Mouse (Mus musculus) MEL (cell line): ENCODE measurements around the gene Mylk. TPM values are rescaled to one million over a fixed set of nuclear protein-coding genes. Genes with fewer than 3 reads are reported as not detected.

Experiments
- DNase-seq: peaks from one replicate; pipeline ENCODE4 v3.0.0; 2011; ENCODE audit warnings: low read depth, low spot score
- H3K27ac ChIP-seq: 2 replicates; pipeline ENCODE4 v1.5.1; 2012; ENCODE audit warnings: low read depth, mild to moderate bottlenecking, control low read depth, low read length, moderate library complexity; ENCODE audit not compliant: control insufficient read depth
- H3K27me3 ChIP-seq, 2 experiments: fragments of 150-350 bp in 1 of 2; sonication (generic) in 1 of 2; 2 replicates each; pipeline ENCODE4 v1.6.1; 2012; ENCODE audit warnings: low read length in 2 of 2, mild to moderate bottlenecking in 2 of 2, improper control_type of control experiment in 1 of 2, moderate library complexity in 1 of 2; ENCODE audit not compliant: insufficient read depth in 2 of 2, control insufficient read depth in 1 of 2
- H3K36me3 ChIP-seq, 2 experiments: 2 replicates each; pipeline ENCODE4 v1.6.1; 2012 to 2014; ENCODE audit warnings: low read length in 2 of 2, improper control_type of control experiment in 1 of 2, inconsistent platforms in 1 of 2, mild to moderate bottlenecking in 1 of 2; ENCODE audit not compliant: insufficient read depth in 2 of 2, control insufficient read depth in 1 of 2
- H3K4me1 ChIP-seq, 2 experiments: fragments of 150-350 bp in 1 of 2; sonication (generic) in 1 of 2; 2 replicates each; pipeline ENCODE4 v1.6.1; 2012; ENCODE audit warnings: low read length in 2 of 2, improper control_type of control experiment in 1 of 2, mild to moderate bottlenecking in 1 of 2; ENCODE audit not compliant: insufficient read depth in 2 of 2, control insufficient read depth in 1 of 2
- H3K4me3 ChIP-seq, 2 experiments: fragments of 150-350 bp in 1 of 2; sonication (generic) in 1 of 2; 2 replicates each; pipeline ENCODE4 v1.5.1; 2012; ENCODE audit warnings: low read depth in 2 of 2, low read length in 2 of 2, mild to moderate bottlenecking in 2 of 2, moderate library complexity in 2 of 2, control low read depth in 1 of 2, improper control_type of control experiment in 1 of 2; ENCODE audit not compliant: control insufficient read depth in 1 of 2, insufficient read depth in 1 of 2
- H3K79me2 ChIP-seq: 2 replicates; pipeline ENCODE4 v1.6.1; 2012; ENCODE audit warnings: mild to moderate bottlenecking, low read length, moderate library complexity; ENCODE audit not compliant: control insufficient read depth, poor library complexity, insufficient read depth
- H3K9ac ChIP-seq: 2 replicates; pipeline ENCODE4 v1.6.1; 2012; ENCODE audit warnings: low read depth, mild to moderate bottlenecking, control low read depth, low read length, moderate library complexity; ENCODE audit not compliant: control insufficient read depth, poor library complexity, severe bottlenecking
- H3K9me3 ChIP-seq: fragments of 150-350 bp; sonication (generic); replicated peaks from 2 replicates; pipeline ENCODE4 v1.6.1; 2012; ENCODE audit warnings: mild to moderate bottlenecking, low read length, improper control_type of control experiment, moderate library complexity; ENCODE audit not compliant: insufficient read depth
- BHLHE40 ChIP-seq: IDR thresholded peaks from 2 replicates; pipeline ENCODE4 v1.6.1; 2012; ENCODE audit warnings: low read depth, mild to moderate bottlenecking, inconsistent platforms, low read length, improper control_type of control experiment, borderline replicate concordance
- CHD1 ChIP-seq: IDR thresholded peaks from 2 replicates; pipeline ENCODE4 v1.6.1; 2012; ENCODE audit warnings: low read depth, mild to moderate bottlenecking, inconsistent platforms, low read length, improper control_type of control experiment
- CHD2 ChIP-seq: IDR thresholded peaks from 2 replicates; pipeline ENCODE4 v1.6.1; 2011; ENCODE audit warnings: low read length, improper control_type of control experiment
- E2F4 ChIP-seq: IDR thresholded peaks from 2 replicates; pipeline ENCODE4 v1.6.1; 2011; ENCODE audit warnings: low read depth, low read length, improper control_type of control experiment, borderline replicate concordance
- ETS1 ChIP-seq: IDR thresholded peaks from 2 replicates; pipeline ENCODE4 v1.6.1; 2012; ENCODE audit warnings: low read depth, mild to moderate bottlenecking, inconsistent platforms, low read length, improper control_type of control experiment, moderate library complexity
- GATA1 ChIP-seq: IDR thresholded peaks from 2 replicates; pipeline ENCODE4 v1.6.1; 2011; ENCODE audit warnings: low read depth, low read length, improper control_type of control experiment
- KAT2A ChIP-seq: conservative IDR thresholded peaks from 2 replicates; pipeline ENCODE4 v1.6.1; 2012; ENCODE audit warnings: low read depth, low read length, improper control_type of control experiment, inconsistent platforms
- MAFK ChIP-seq: IDR thresholded peaks from 2 replicates; pipeline ENCODE4 v1.6.1; 2011; ENCODE audit warnings: low read depth, mild to moderate bottlenecking, low read length, improper control_type of control experiment, borderline replicate concordance
- MAX ChIP-seq: IDR thresholded peaks from 2 replicates; pipeline ENCODE4 v1.6.1; 2011; ENCODE audit warnings: low read length, improper control_type of control experiment
- MAZ ChIP-seq: IDR thresholded peaks from 2 replicates; pipeline ENCODE4 v1.6.1; 2012; ENCODE audit warnings: low read depth, mild to moderate bottlenecking, inconsistent platforms, low read length, improper control_type of control experiment
- MXI1 ChIP-seq: IDR thresholded peaks from 2 replicates; pipeline ENCODE4 v1.6.1; 2011; ENCODE audit warnings: mild to moderate bottlenecking, low read depth, low read length, improper control_type of control experiment
- NELFE ChIP-seq: IDR thresholded peaks from 2 replicates; pipeline ENCODE4 v1.6.1; 2011; ENCODE audit warnings: low read depth, low read length, improper control_type of control experiment
- POLR2AphosphoS2 ChIP-seq: IDR thresholded peaks from 2 replicates; pipeline ENCODE4 v1.6.1; 2011; ENCODE audit warnings: low read length, improper control_type of control experiment
- POLR2AphosphoS5 ChIP-seq: IDR thresholded peaks from 2 replicates; pipeline ENCODE4 v1.6.1; 2012; ENCODE audit warnings: low read depth, borderline replicate concordance, mild to moderate bottlenecking, inconsistent platforms, low read length, moderate library complexity, mixed read lengths
- RAD21 ChIP-seq: IDR thresholded peaks from 2 replicates; pipeline ENCODE4 v1.6.1; 2011; ENCODE audit warnings: mild to moderate bottlenecking, low read depth, low read length, improper control_type of control experiment
- RCOR1 ChIP-seq: IDR thresholded peaks from 2 replicates; pipeline ENCODE4 v1.6.1; 2012; ENCODE audit warnings: low read depth, mild to moderate bottlenecking, inconsistent platforms, low read length, improper control_type of control experiment
- SIN3A ChIP-seq: IDR thresholded peaks from 2 replicates; pipeline ENCODE4 v1.6.1; 2012; ENCODE audit warnings: low read length, improper control_type of control experiment, inconsistent platforms
- SMC3 ChIP-seq: IDR thresholded peaks from 2 replicates; pipeline ENCODE4 v1.6.1; 2011; ENCODE audit warnings: low read depth, low read length, improper control_type of control experiment
- TAL1 ChIP-seq: IDR thresholded peaks from 2 replicates; pipeline ENCODE4 v1.6.1; 2012; ENCODE audit warnings: mild to moderate bottlenecking, inconsistent platforms, low read length, moderate library complexity, mixed read lengths
- TBP ChIP-seq: IDR thresholded peaks from 2 replicates; pipeline ENCODE4 v1.8.0; 2011; ENCODE audit warnings: low read depth, low read length, improper control_type of control experiment
- UBTF ChIP-seq: IDR thresholded peaks from 2 replicates; pipeline ENCODE4 v1.6.1; 2012; ENCODE audit warnings: low read depth, mild to moderate bottlenecking, inconsistent platforms, low read length, improper control_type of control experiment, moderate library complexity, borderline replicate concordance; ENCODE audit not compliant: insufficient read depth
- ZC3H11A ChIP-seq: IDR thresholded peaks from 2 replicates; pipeline ENCODE4 v1.6.1; 2012; ENCODE audit warnings: low read depth, mild to moderate bottlenecking, inconsistent platforms, low read length, improper control_type of control experiment
- ZNF384 ChIP-seq: IDR thresholded peaks from 2 replicates; pipeline ENCODE4 v1.6.1; 2012; ENCODE audit warnings: low read depth, mild to moderate bottlenecking, inconsistent platforms, low read length, improper control_type of control experiment
- polyA plus RNA-seq, 2 experiments: library from polyadenylated mRNA; stranded (reverse) in 1 of 2; unstranded in 1 of 2; fragments of >175 nt in 1 of 2; fragments of >200 nt in 1 of 2; gene quantifications; 2 replicates each; pipeline versions ENCODE4 v1.2.1 to v1.2.4; 2012; ENCODE audit warnings: low replicate concordance in 2 of 2, low read depth in 1 of 2; ENCODE audit not compliant: insufficient read length in 2 of 2, insufficient read depth in 1 of 2, missing spikeins in 1 of 2
- total RNA-seq: library from RNA; depleted of rRNA; stranded (reverse); fragments of 300-350 nt; gene quantifications from 2 replicates; pipeline ENCODE4 v1.2.3, GENCODE M21; 2012

The Mylk gene
- total and polyA plus RNA-seq, 3 experiments: not detected

DNA sequence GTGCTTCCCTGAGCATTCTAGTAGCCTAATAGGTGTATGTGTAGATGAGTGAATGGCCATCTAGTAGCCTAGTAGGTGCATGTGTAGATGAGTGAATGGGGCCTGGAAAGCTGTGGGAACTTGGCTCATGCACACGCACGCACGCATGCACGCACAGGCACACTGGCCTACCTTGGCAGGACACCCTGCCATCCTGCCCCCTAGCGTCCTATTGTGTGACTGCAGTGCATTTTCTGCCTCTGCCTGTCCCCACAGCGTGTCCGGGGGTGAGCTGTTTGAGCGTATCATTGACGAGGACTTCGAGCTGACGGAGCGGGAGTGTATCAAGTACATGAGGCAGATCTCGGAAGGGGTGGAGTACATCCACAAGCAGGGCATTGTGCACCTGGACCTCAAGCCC, 231.6 kb downstream of the Mylk start:
- no peaks in the 10 kb centered on the region for H3K79me2 ChIP-seq
- no peak overlapping the region for H3K4me3 ChIP-seq
- H3K27me3 ChIP-seq: no peaks in the 10 kb centered on the region
- H3K27ac ChIP-seq: no peak overlapping the region
- no peaks in the 10 kb centered on the region for H3K9me3 ChIP-seq
- no peaks in the 10 kb centered on the region for H3K36me3 ChIP-seq
- TF ChIP-seq MXI1 (no peak), KAT2A (no peak), MAX (no peak), MAFK (no peak), POLR2AphosphoS2 (no peak), SIN3A (no peak)
- TF ChIP-seq, all 39 proteins: peak for 0
- Histone ChIP-seq H3K4me1 (no peaks in the 10 kb centered on the region), H3K9ac (no peak overlapping the region)
- DNase-seq: no peak

DNA sequence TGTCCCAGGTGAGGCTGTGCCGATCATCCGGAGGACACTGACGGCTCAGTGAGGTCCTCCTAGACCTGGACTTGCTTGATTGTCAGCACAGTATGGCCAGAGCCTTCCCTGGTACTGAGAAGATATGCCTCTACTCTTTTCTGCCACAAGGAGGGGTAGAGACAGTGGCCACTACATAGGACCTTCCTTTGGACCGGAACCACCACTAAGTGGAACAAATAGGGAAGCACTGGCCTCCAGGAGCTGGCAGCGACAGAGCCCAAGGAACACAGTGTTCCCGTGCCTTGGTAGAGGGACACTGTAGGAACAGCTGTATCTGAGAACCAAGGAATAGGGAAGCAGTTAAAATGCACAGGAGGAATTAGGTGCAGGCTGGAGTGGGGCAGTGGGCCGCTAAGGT, 233.0 kb downstream of the Mylk start:
- no peak for DNase-seq
- H3K4me3 ChIP-seq: no peak overlapping the region
- H3K9me3 ChIP-seq: no peaks in the 10 kb centered on the region
- no peaks in the 10 kb centered on the region for H3K4me1 ChIP-seq
- H3K9ac ChIP-seq: no peak overlapping the region
- H3K27me3 ChIP-seq: no peaks in the 10 kb centered on the region
- TF ChIP-seq GATA1 (no peak), BHLHE40 (no peak), MAFK (no peak), TBP (no peak), POLR2AphosphoS2 (no peak)
- H3K36me3 ChIP-seq: no peaks in the 10 kb centered on the region
- no peak overlapping the region for H3K27ac ChIP-seq
- H3K79me2 ChIP-seq: no peaks in the 10 kb centered on the region

DNA sequence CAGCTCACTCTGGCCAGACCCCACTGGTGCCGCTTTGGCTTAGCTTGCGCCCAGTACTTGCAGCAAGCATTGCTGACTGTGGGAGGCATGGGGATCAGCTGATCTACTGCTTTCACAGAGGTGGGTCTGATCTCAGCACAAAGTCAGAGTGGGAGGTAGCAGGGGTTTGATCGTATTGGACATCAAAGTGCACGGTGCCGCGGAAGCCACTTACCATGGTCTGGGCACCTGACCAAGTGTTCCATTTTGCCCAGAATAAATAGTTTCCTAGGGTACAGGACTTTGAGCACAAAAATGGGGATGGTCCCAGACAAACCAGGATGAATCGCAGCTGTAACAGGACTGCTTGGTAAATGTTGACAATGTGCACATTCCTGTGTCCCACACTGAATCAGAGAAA, 236.0 kb downstream of the Mylk start:
- Histone ChIP-seq H3K27me3 (no peaks in the 10 kb centered on the region), H3K4me3 (no peak overlapping the region), H3K4me1 (no peaks in the 10 kb centered on the region), H3K79me2 (no peaks in the 10 kb centered on the region), H3K9me3 (no peaks in the 10 kb centered on the region), H3K27ac (no peak overlapping the region), H3K9ac (no peak overlapping the region), H3K36me3 (no peaks in the 10 kb centered on the region)
- no peak for TF ChIP-seq BHLHE40
- TF ChIP-seq UBTF: no peak
- no peak for TF ChIP-seq SMC3
- TF ChIP-seq ETS1: no peak
- no peak for TF ChIP-seq TAL1
- TF ChIP-seq ZNF384: no peak
- TF ChIP-seq POLR2AphosphoS5: no peak
- no peak for TF ChIP-seq SIN3A
- no peak for TF ChIP-seq POLR2AphosphoS2
- TF ChIP-seq E2F4: no peak
- no peak for TF ChIP-seq RAD21
- no peak for TF ChIP-seq CHD2
- TF ChIP-seq NELFE: no peak
- TF ChIP-seq MAZ: no peak
- TF ChIP-seq RCOR1: no peak
- no peak for TF ChIP-seq ZC3H11A
- TF ChIP-seq CHD1: no peak
- no peak for DNase-seq
